Mouse (Mus musculus): ENCODE results near the gene Tfap2e. TPM values are rescaled to one million over a fixed set of nuclear protein-coding genes. Genes with fewer than 3 reads are reported as not detected.

Gene Tfap2e
- 0.06 TPM in 1 of 2 replicates, not detected in the other for polyA plus RNA-seq (2015; fragmentation: Nextera tagmentation; extraction: Ambion mirVana)

DNA sequence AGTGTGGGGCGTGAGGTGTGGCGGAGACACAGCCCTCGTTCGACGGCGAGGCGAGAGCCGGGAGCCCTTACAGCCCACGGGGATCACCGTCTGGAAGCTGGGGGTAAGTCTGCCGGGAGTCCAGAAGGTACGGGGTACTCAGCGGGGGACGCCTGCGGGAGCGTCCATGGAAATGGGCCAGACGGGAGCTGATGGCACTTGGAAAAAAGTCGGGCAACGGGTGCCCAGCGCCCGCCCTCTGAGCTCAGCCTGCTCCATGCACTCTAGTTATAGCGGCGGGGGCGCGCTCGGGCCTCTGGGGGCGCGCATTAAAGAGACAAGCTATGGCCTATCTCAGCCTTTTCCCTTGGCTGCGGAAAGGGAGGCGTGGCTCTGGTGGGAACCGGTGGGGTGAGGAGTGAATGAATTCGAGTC, at the start of gene Tfap2e:
Gene Tfap2e (minus strand): TSS at position 240 of the 414 bp plus-strand sequence.
- H3K4me3 ChIP-seq (replicated peaks), result peak within 1 kb of the TSS; percentile 29
- H3K9ac ChIP-seq (replicated peaks), result peak within 1 kb of the TSS; percentile 14; the same call in 1 of the 2 replicates
- peaks cover 25% of the 10 kb centered on the region for H3K4me1 ChIP-seq
- ATAC-seq (ENCODE audit: low FRiP score), result no peak
- WGBS, result 2% methylated on average over 32 of the region's 32 CpGs
- H3K27ac ChIP-seq (replicated peaks), result no peak within 1 kb of the TSS
- H3K27me3 ChIP-seq (replicated peaks), result peaks cover 88% of the 10 kb centered on the region
- H3K9me3 ChIP-seq (replicated peaks), result no peaks in the 10 kb centered on the region
- no peaks in the 10 kb centered on the region for H3K36me3 ChIP-seq
- H3K4me2 ChIP-seq, result peak within 1 kb of the TSS; percentile 54

GRCm38 (mm10) chr4:126782996-126783395, 47.0 kb upstream of the Tfap2e start:
- Histone ChIP-seq H3K4me3 (replicated peaks) (no peak overlapping the region), H3K27ac (replicated peaks) (no peak overlapping the region), H3K36me3 (no peaks in the 10 kb centered on the region), H3K4me2 (no peak overlapping the region), H3K4me1 (peaks cover 37% of the 10 kb centered on the region), H3K9ac (replicated peaks) (no peak overlapping the region), H3K27me3 (replicated peaks) (no peaks in the 10 kb centered on the region), H3K9me3 (replicated peaks) (no peaks in the 10 kb centered on the region)
- 63% methylated on average over 8 of the region's 8 CpGs for WGBS
- no peak for ATAC-seq (ENCODE audit: low FRiP score)

DNA sequence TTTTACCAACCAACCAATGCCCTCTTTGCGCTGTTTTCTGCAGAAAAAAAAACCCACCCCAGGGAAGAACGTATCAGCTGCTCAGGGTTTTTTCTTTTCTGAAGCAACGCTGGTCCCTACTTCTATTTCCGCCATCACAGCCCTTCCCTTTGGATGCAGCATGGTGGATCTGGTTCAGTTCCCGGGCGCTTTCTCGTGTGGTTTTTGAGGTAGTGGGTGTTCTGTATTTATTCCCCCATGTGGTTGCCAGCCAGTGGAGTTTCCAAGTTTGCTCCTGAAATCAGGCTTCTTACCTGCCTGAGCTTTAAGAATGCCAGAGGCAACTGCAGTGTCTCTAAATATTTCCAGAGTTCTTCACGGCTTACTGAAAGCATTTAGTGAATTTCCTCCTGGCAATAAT, 46.5 kb upstream of the Tfap2e start:
- ATAC-seq (ENCODE audit: low FRiP score), result no peak
- 88% methylated on average over 8 of the region's 8 CpGs for WGBS
- Histone ChIP-seq H3K27ac (replicated peaks) (no peak overlapping the region), H3K27me3 (replicated peaks) (no peaks in the 10 kb centered on the region), H3K4me3 (replicated peaks) (no peak overlapping the region), H3K9ac (replicated peaks) (no peak overlapping the region), H3K4me2 (no peak overlapping the region), H3K36me3 (no peaks in the 10 kb centered on the region), H3K4me1 (peaks cover 39% of the 10 kb centered on the region), H3K9me3 (replicated peaks) (no peaks in the 10 kb centered on the region)

DNA sequence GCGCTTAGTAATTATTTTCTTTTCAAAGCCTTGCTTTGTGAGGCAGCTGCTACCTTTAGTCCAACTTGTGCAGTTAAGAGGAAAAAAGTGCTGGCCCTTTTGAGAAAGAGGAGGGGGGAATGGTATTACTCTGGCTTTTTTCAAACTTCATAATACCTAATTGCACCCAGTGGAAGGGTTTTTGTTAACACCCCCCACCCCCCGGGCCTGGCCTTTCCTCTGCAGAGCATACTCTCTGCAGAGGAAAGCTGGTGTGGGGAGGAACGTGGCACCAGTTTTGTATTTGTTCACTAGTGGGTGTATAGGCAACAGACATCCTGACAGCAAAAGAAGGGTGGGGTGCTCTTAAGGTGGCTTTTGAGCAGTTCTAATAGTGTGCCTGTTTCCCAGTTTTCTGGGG, 45.8 kb upstream of the Tfap2e start:
- Histone ChIP-seq H3K4me3 (replicated peaks) (no peak overlapping the region), H3K27me3 (replicated peaks) (no peaks in the 10 kb centered on the region), H3K9me3 (replicated peaks) (no peaks in the 10 kb centered on the region), H3K4me1 (peaks cover 45% of the 10 kb centered on the region), H3K9ac (replicated peaks) (no peak overlapping the region), H3K27ac (replicated peaks) (no peak overlapping the region), H3K36me3 (no peaks in the 10 kb centered on the region), H3K4me2 (no peak overlapping the region)
- ATAC-seq (ENCODE audit: low FRiP score), result no peak
- WGBS, result 38% methylated on average over 3 of the region's 3 CpGs

DNA sequence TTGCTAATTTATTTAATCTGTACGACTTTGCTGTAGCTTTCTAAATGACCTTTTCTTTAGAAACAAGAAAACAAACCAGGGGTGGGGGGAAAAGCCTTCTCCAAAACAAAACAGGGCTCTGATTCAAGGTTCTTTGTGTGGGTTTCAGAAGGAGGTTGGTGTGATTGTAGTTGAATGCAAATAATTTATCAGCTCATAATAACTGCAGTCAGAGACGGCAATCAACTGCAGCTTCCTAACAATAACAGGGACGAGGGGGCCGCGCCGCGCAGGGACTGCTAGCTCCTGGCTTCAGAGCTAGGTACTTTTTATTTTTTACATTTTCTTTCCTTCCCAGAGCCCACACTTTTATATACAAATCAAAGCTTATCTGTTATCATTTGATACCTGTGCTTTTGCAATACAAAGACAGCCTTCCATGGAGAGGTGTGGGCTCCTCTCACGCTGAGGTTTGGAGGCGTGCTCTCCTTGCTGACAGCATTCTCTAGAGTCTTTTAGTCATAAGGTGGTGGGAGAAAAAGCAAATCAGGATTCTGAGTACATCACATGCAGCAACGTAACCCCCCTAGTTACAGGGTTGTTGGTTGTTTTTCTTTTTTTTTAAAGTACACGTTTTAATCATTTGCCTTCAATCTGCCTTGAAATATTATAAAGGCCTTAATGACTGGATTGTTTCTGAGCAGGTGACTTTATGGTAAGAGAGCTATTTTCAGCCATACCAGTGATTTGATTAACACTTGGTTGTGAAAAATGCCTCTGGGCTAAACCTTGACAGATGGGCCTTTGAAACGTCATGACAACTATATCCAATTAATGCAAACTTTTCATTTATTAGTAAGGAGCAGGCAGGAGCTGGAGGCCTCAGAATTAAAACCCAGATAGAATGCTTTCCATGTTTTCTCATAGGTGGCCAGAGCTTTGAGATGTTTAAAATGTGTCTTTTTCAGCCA, 44.1 kb upstream of the Tfap2e start:
- peak overlapping the region; percentile 37 for H3K4me2 ChIP-seq
- no peaks in the 10 kb centered on the region for H3K9me3 ChIP-seq (replicated peaks)
- no peaks in the 10 kb centered on the region for H3K27me3 ChIP-seq (replicated peaks)
- no peak for ATAC-seq (ENCODE audit: low FRiP score)
- no peaks in the 10 kb centered on the region for H3K36me3 ChIP-seq
- H3K9ac ChIP-seq (replicated peaks), result no peak overlapping the region
- 14% methylated on average over 12 of the region's 12 CpGs for WGBS
- peak overlapping the region; percentile 70 for H3K27ac ChIP-seq (replicated peaks)
- peaks cover 46% of the 10 kb centered on the region for H3K4me1 ChIP-seq
- H3K4me3 ChIP-seq (replicated peaks), result no peak overlapping the region

DNA sequence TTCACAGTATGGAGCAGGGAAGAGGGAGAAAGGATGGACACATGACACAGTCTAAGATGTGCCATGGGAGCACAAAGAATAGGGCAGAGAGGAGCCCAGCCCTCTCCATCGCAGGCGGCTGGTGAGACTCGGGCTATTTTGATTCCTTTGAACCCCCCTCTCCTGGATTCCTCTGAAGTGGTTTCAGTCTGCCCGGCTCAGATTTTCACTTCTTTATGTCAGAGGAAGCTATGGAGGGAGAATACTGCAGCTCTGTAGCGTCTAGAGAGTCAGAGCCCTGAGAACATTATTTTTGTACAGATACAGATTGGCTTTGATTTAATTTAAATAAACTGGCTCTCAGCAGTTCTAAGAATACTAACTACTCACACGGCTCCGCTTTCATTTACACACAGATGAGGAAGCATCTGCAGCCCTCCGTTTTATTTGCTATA, 43.1 kb upstream of the Tfap2e start:
- Histone ChIP-seq H3K9me3 (replicated peaks) (no peaks in the 10 kb centered on the region), H3K27me3 (replicated peaks) (no peaks in the 10 kb centered on the region), H3K4me3 (replicated peaks) (no peak overlapping the region), H3K4me2 (peak overlapping the region; percentile 37), H3K27ac (replicated peaks) (peak overlapping the region; percentile 70), H3K4me1 (peaks cover 46% of the 10 kb centered on the region), H3K9ac (replicated peaks) (no peak overlapping the region), H3K36me3 (no peaks in the 10 kb centered on the region)
- WGBS, result 8% methylated on average over 8 of the region's 8 CpGs
- peak; percentile 56 for ATAC-seq (ENCODE audit: low FRiP score)

DNA sequence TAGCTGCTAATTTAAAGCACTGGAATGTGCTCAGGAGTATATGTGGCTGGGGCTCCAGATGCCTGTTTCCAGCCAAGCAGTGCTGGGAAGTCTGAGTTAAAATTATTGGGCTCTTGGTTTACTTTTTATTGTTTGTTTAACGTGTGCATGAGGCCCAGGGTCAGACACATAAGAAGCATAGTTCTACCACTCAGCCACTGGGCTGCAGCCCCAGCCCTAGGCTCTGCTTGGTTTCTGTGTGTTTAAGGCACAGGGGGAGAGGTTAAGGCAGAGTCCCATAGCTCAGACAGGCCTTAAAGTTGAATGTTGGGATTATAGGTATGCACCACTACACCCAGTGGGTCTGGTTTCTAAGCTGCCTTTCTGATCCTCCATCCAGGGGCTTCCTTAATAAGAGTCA, 39.1 kb upstream of the Tfap2e start:
- no peaks in the 10 kb centered on the region; the same call in 1 of the 2 replicates for H3K36me3 ChIP-seq
- H3K9me3 ChIP-seq (replicated peaks), result no peaks in the 10 kb centered on the region
- H3K27me3 ChIP-seq (replicated peaks), result no peaks in the 10 kb centered on the region
- no peak overlapping the region for H3K27ac ChIP-seq (replicated peaks)
- no peak overlapping the region for H3K4me3 ChIP-seq (replicated peaks)
- ATAC-seq (ENCODE audit: low FRiP score), result no peak
- no peak overlapping the region for H3K4me2 ChIP-seq
- peaks cover 25% of the 10 kb centered on the region for H3K4me1 ChIP-seq
- no peak overlapping the region for H3K9ac ChIP-seq (replicated peaks)
- WGBS, result 90% methylated on average over 1 of the region's 1 CpGs

- no peak overlapping the region for H3K9ac ChIP-seq (replicated peaks)
- H3K27ac ChIP-seq (replicated peaks), result no peak overlapping the region
- H3K4me3 ChIP-seq (replicated peaks), result no peak overlapping the region
- 92% methylated on average over 6 of the region's 6 CpGs for WGBS
- no peaks in the 10 kb centered on the region for H3K9me3 ChIP-seq (replicated peaks)
- ATAC-seq (ENCODE audit: low FRiP score), result no peak
- H3K4me2 ChIP-seq, result no peak overlapping the region
- peaks cover 12% of the 10 kb centered on the region for H3K4me1 ChIP-seq
- H3K36me3 ChIP-seq, result peaks cover 5% of the 10 kb centered on the region; the same call in 1 of the 2 replicates
- no peaks in the 10 kb centered on the region for H3K27me3 ChIP-seq (replicated peaks)
These were observed 37.8 kb upstream of the Tfap2e start for GRCm38 (mm10) chr4:126773871-126774270.

DNA sequence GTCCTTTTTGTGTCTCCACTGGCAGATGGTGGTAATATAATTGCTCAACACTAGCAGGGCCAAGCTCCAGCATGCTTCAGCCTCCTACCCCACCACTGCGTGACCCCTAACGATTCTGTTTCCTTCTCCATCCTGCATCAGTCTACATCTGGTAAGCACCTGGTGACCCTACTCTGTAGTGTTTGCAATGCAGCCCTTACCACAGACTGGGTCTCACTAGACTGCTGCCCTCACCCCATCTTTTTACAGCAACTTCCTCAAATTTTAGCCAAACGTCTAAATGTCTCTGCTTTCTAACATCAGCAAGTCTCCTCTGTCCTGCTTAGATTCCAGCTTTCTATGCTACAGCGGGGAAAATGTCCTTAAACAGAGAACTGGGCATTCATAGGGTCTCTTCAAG, 34.8 kb upstream of the Tfap2e start:
- Histone ChIP-seq H3K4me1 (no peaks in the 10 kb centered on the region), H3K27me3 (replicated peaks) (no peaks in the 10 kb centered on the region), H3K4me3 (replicated peaks) (no peak overlapping the region), H3K9me3 (replicated peaks) (no peaks in the 10 kb centered on the region), H3K4me2 (no peak overlapping the region), H3K27ac (replicated peaks) (no peak overlapping the region), H3K9ac (replicated peaks) (no peak overlapping the region), H3K36me3 (peaks cover 9% of the 10 kb centered on the region; the same call in 1 of the 2 replicates)
- no peak for ATAC-seq (ENCODE audit: low FRiP score)
- WGBS, result 88% methylated on average over 4 of the region's 4 CpGs

DNA sequence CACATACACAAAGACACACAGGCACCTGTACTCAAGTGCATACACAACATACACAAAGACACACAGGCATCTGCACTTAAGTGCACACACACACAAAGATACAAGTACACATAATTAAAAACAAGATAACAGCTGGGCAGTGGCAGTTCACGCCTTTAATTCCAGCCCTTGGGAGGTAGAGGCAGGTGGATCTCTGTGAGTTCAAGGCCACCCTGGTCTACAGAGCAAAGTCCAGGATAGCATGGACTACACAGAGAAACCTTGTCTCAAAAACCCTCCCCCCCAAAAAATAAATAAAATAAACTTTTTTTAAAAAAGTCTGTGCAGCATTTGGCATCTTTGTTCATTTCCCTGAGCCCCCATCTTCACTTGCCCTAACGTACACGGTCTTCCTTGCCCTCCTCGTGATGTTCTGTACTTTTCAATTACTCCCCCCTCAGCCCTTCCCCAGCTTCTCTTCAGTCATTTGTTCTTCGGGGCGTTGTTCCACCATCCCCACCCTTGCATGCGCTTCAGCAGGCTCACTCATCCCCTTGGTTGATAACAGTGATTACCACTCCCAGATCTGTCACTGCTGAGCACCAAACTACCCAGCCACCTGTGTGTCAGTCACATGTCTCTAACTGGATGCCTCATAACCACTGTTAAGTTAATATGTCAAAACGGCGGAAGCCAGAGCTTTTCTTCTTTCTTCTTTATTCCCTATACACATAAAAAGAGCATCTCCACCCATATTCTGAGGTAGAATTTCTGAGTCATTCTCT, 33.9 kb upstream of the Tfap2e start:
- no peak for ATAC-seq (ENCODE audit: low FRiP score)
- no peaks in the 10 kb centered on the region for H3K27me3 ChIP-seq (replicated peaks)
- H3K4me3 ChIP-seq (replicated peaks), result no peak overlapping the region
- no peak overlapping the region for H3K9ac ChIP-seq (replicated peaks)
- H3K36me3 ChIP-seq, result peaks cover 9% of the 10 kb centered on the region; the same call in 1 of the 2 replicates
- H3K4me2 ChIP-seq, result no peak overlapping the region
- H3K4me1 ChIP-seq, result no peaks in the 10 kb centered on the region
- no peaks in the 10 kb centered on the region for H3K9me3 ChIP-seq (replicated peaks)
- 91% methylated on average over 9 of the region's 9 CpGs for WGBS
- no peak overlapping the region for H3K27ac ChIP-seq (replicated peaks)

GRCm38 (mm10) chr4:126763483-126763882, 27.4 kb upstream of the Tfap2e start:
- 84% methylated on average over 2 of the region's 2 CpGs for WGBS

More at GRCm38 (mm10) chr4:126763483-126763882, 27.4 kb upstream of the Tfap2e start:
- H3K9me3 ChIP-seq (replicated peaks), result no peaks in the 10 kb centered on the region
- no peak overlapping the region for H3K9ac ChIP-seq (replicated peaks)
- no peak overlapping the region for H3K4me2 ChIP-seq
- H3K27me3 ChIP-seq (replicated peaks), result no peaks in the 10 kb centered on the region
- H3K27ac ChIP-seq (replicated peaks), result no peak overlapping the region
- ATAC-seq (ENCODE audit: low FRiP score), result no peak
- peaks cover 36% of the 10 kb centered on the region for H3K36me3 ChIP-seq
- H3K4me3 ChIP-seq (replicated peaks), result no peak overlapping the region
- no peaks in the 10 kb centered on the region for H3K4me1 ChIP-seq
